Mouse (Mus musculus) forebrain, embryonic 13.5 days (tissue): ENCODE results near the gene Prkcz. TPM values are rescaled to one million over a fixed set of nuclear protein-coding genes. Genes with fewer than 3 reads are reported as not detected.

ENCODE experiments used
- ATAC-seq: fragments of 200-750 bp; cut with Nextera tagmentation; 2 replicates; pipeline ENCODE4 v1.8.0; 2017
- H3K27ac ChIP-seq: fragments of 300-500 bp; sonication (generic); 2 replicates; pipeline ENCODE4 v1.5.1; 2015; ENCODE audit warnings: inconsistent platforms, mild to moderate bottlenecking, moderate library complexity
- H3K27me3 ChIP-seq: fragments of 300-500 bp; sonication (generic); 2 replicates; pipeline ENCODE4 v1.6.1; 2015; ENCODE audit warnings: mild to moderate bottlenecking, inconsistent platforms
- H3K36me3 ChIP-seq: fragments of 300-500 bp; sonication (generic); 2 replicates; pipeline ENCODE4 v1.6.1; 2015; ENCODE audit warnings: mild to moderate bottlenecking, inconsistent platforms; ENCODE audit not compliant: poor library complexity, severe bottlenecking
- H3K4me1 ChIP-seq: fragments of 300-500 bp; sonication (generic); 2 replicates; pipeline ENCODE4 v1.6.1; 2015; ENCODE audit warnings: inconsistent platforms
- H3K4me2 ChIP-seq: fragments of 300-500 bp; sonication (generic); 2 replicates; pipeline ENCODE4 v1.6.1; 2015; ENCODE audit warnings: inconsistent platforms, mild to moderate bottlenecking, moderate library complexity
- H3K4me3 ChIP-seq: fragments of 300-500 bp; sonication (generic); 2 replicates; pipeline ENCODE4 v1.5.1; 2015; ENCODE audit warnings: mild to moderate bottlenecking, inconsistent platforms
- H3K9ac ChIP-seq: fragments of 300-500 bp; sonication (generic); 2 replicates; pipeline ENCODE4 v1.6.1; 2015; ENCODE audit warnings: mild to moderate bottlenecking, inconsistent platforms
- H3K9me3 ChIP-seq: fragments of 300-500 bp; sonication (generic); replicated peaks from 2 replicates; pipeline ENCODE4 v1.6.1; 2016; ENCODE audit warnings: inconsistent platforms
- WGBS: fragments of 180-500 bp; shearing (Covaris S2); methylation state at CpG from one replicate; pipeline ENCODE4 v1.1.7; 2015; 5-methylcytosine and 5-hydroxymethylcytosine counted together
- polyA plus RNA-seq: library from polyadenylated mRNA; unstranded; fragments of >200 nt; fragmentation: Nextera tagmentation; extraction: Ambion mirVana; gene quantifications from 2 replicates; pipeline ENCODE4 v1.2.1, GENCODE M21; 2015

Gene Prkcz
- polyA plus RNA-seq, 1 experiment from 2014 or later: 33.2 TPM

GRCm38 (mm10) chr4:155325773-155326172 is 35.4 kb downstream of the Prkcz start:
- H3K9ac ChIP-seq: no peak overlapping the region
- no peaks in the 10 kb centered on the region for H3K27me3 ChIP-seq
- no peaks in the 10 kb centered on the region for H3K9me3 ChIP-seq
- H3K4me2 ChIP-seq: no peak overlapping the region
- H3K4me3 ChIP-seq: no peak overlapping the region
- 50% methylated on average over 5 of the region's 5 CpGs for WGBS
- peaks cover 6% of the 10 kb centered on the region for H3K4me1 ChIP-seq
- no peak overlapping the region for H3K27ac ChIP-seq
- no peaks in the 10 kb centered on the region for H3K36me3 ChIP-seq
- no peak for ATAC-seq

GRCm38 (mm10) chr4:155324511-155324910 is 36.6 kb downstream of the Prkcz start:
- Histone ChIP-seq H3K36me3 (no peaks in the 10 kb centered on the region), H3K27ac (no peak overlapping the region), H3K4me3 (no peak overlapping the region), H3K4me1 (peaks cover 8% of the 10 kb centered on the region), H3K4me2 (no peak overlapping the region), H3K9me3 (no peaks in the 10 kb centered on the region), H3K27me3 (no peaks in the 10 kb centered on the region), H3K9ac (no peak overlapping the region)
- no peak for ATAC-seq
- WGBS: 80% methylated on average over 8 of the region's 8 CpGs

- Histone ChIP-seq H3K9me3 (no peaks in the 10 kb centered on the region), H3K4me1 (peaks cover 8% of the 10 kb centered on the region), H3K27me3 (no peaks in the 10 kb centered on the region), H3K4me2 (no peak overlapping the region), H3K9ac (no peak overlapping the region), H3K4me3 (no peak overlapping the region), H3K36me3 (no peaks in the 10 kb centered on the region), H3K27ac (no peak overlapping the region)
- no peak for ATAC-seq
- WGBS: 82% methylated on average over 3 of the region's 3 CpGs
Measured at GRCm38 (mm10) chr4:155323081-155323795, 37.9 kb downstream of the Prkcz start.

GRCm38 (mm10) chr4:155320281-155321244 is 40.6 kb downstream of the Prkcz start:
- Histone ChIP-seq H3K9ac (peak overlapping the region; percentile 60), H3K27me3 (no peaks in the 10 kb centered on the region), H3K36me3 (no peaks in the 10 kb centered on the region), H3K4me1 (peaks cover 8% of the 10 kb centered on the region), H3K9me3 (no peaks in the 10 kb centered on the region), H3K4me3 (no peak overlapping the region), H3K4me2 (peak overlapping the region; percentile 41), H3K27ac (peak overlapping the region; percentile 69)
- ATAC-seq: peak; percentile 92
- WGBS: 53% methylated on average over 15 of the region's 15 CpGs

GRCm38 (mm10) chr4:155318266-155318665 is 42.9 kb downstream of the Prkcz start:
- no peak overlapping the region for H3K4me2 ChIP-seq
- 42% methylated on average over 2 of the region's 2 CpGs for WGBS
- H3K4me1 ChIP-seq: peaks cover 8% of the 10 kb centered on the region
- H3K9me3 ChIP-seq: no peaks in the 10 kb centered on the region
- no peak for ATAC-seq
- H3K4me3 ChIP-seq: no peak overlapping the region
- no peak overlapping the region for H3K27ac ChIP-seq
- H3K36me3 ChIP-seq: no peaks in the 10 kb centered on the region
- H3K27me3 ChIP-seq: no peaks in the 10 kb centered on the region
- no peak overlapping the region for H3K9ac ChIP-seq

GRCm38 (mm10) chr4:155315031-155315430 is 46.1 kb downstream of the Prkcz start:
- no peak overlapping the region for H3K9ac ChIP-seq
- WGBS: 93% methylated on average over 3 of the region's 3 CpGs
- no peak overlapping the region for H3K4me2 ChIP-seq
- no peaks in the 10 kb centered on the region for H3K4me1 ChIP-seq
- H3K27ac ChIP-seq: no peak overlapping the region
- H3K27me3 ChIP-seq: no peaks in the 10 kb centered on the region
- ATAC-seq: no peak
- H3K36me3 ChIP-seq: no peaks in the 10 kb centered on the region
- H3K4me3 ChIP-seq: no peak overlapping the region
- no peaks in the 10 kb centered on the region for H3K9me3 ChIP-seq

- 84% methylated on average over 12 of the region's 12 CpGs for WGBS
Measured at GRCm38 (mm10) chr4:155308679-155309078, 52.5 kb downstream of the Prkcz start.

GRCm38 (mm10) chr4:155308068-155308467 is 53.1 kb downstream of the Prkcz start:
- 2% methylated on average over 11 of the region's 11 CpGs for WGBS
- no peaks in the 10 kb centered on the region for H3K27me3 ChIP-seq
- H3K27ac ChIP-seq: peak overlapping the region; percentile 54
- peak; percentile 75 for ATAC-seq
- no peaks in the 10 kb centered on the region for H3K9me3 ChIP-seq
- H3K36me3 ChIP-seq: no peaks in the 10 kb centered on the region
- no peak overlapping the region for H3K4me3 ChIP-seq
- H3K4me2 ChIP-seq: peak overlapping the region; percentile 43
- H3K4me1 ChIP-seq: peaks cover 44% of the 10 kb centered on the region
- peak overlapping the region; percentile 63 for H3K9ac ChIP-seq

More at GRCm38 (mm10) chr4:155308679-155309078, 52.5 kb downstream of the Prkcz start:
- Histone ChIP-seq H3K27ac (0 out of 2 replicates have a peak overlapping the region, but pooled peaks have one; percentile 54), H3K4me1 (peaks cover 44% of the 10 kb centered on the region), H3K27me3 (no peaks in the 10 kb centered on the region), H3K4me2 (no peak overlapping the region), H3K9ac (peak overlapping the region; percentile 63; the same call in 1 of the 2 replicates), H3K36me3 (no peaks in the 10 kb centered on the region), H3K4me3 (no peak overlapping the region), H3K9me3 (no peaks in the 10 kb centered on the region)
- no peak for ATAC-seq

GRCm38 (mm10) chr4:155307591-155307990 is 53.6 kb downstream of the Prkcz start:
- Histone ChIP-seq H3K4me1 (peaks cover 44% of the 10 kb centered on the region), H3K4me3 (no peak overlapping the region), H3K27me3 (no peaks in the 10 kb centered on the region), H3K9ac (peak overlapping the region; percentile 63), H3K36me3 (no peaks in the 10 kb centered on the region), H3K27ac (peak overlapping the region; percentile 54), H3K9me3 (no peaks in the 10 kb centered on the region), H3K4me2 (peak overlapping the region; percentile 43)
- WGBS: 88% methylated on average over 5 of the region's 5 CpGs
- ATAC-seq: no peak

GRCm38 (mm10) chr4:155306356-155307242 is 54.6 kb downstream of the Prkcz start:
- Histone ChIP-seq H3K4me3 (no peak overlapping the region), H3K4me1 (peaks cover 47% of the 10 kb centered on the region), H3K27ac (peak overlapping the region; percentile 91), H3K4me2 (0 out of 2 replicates have a peak overlapping the region, but pooled peaks have one; percentile 22), H3K36me3 (no peaks in the 10 kb centered on the region), H3K27me3 (no peaks in the 10 kb centered on the region), H3K9me3 (no peaks in the 10 kb centered on the region), H3K9ac (0 out of 2 replicates have a peak overlapping the region, but pooled peaks have one; percentile 12)
- ATAC-seq: no peak
- WGBS: 66% methylated on average over 24 of the region's 24 CpGs

- H3K4me2 ChIP-seq: peak overlapping the region; percentile 35
- peak; percentile 68 for ATAC-seq
- H3K9me3 ChIP-seq: no peaks in the 10 kb centered on the region
- H3K27me3 ChIP-seq: no peaks in the 10 kb centered on the region
- H3K4me3 ChIP-seq: no peak overlapping the region
- H3K4me1 ChIP-seq: peaks cover 47% of the 10 kb centered on the region
- peak overlapping the region; percentile 34 for H3K9ac ChIP-seq
- peak overlapping the region; percentile 91 for H3K27ac ChIP-seq
- 7% methylated on average over 8 of the region's 8 CpGs for WGBS
- H3K36me3 ChIP-seq: no peaks in the 10 kb centered on the region
Measured at GRCm38 (mm10) chr4:155305531-155306031, 55.6 kb downstream of the Prkcz start.
